Mouse (Mus musculus) heart, postnatal 25 days (tissue): ENCODE measurements around the gene Stn1. TPM values are rescaled to one million over a fixed set of nuclear protein-coding genes. Genes with fewer than 3 reads are reported as not detected.
"Not testable (repeated sequence)": the region's sequence is repeated elsewhere in the genome, so short reads cannot be mapped to it uniquely, and the experiment has no call there.

Experiments used
- DNase-seq: peaks from one replicate; pipeline ENCODE4 v3.0.0; 2022; ENCODE audit warnings: low spot score
- intact Hi-C: fragments of 180-260 bp; cut with DNase I; formaldehyde crosslinking; loops from one replicate; pipeline ENCODE4 v1.15.1; 2025
- total RNA-seq, 2 experiments: library from RNA; stranded (reverse); gene quantifications; 2 replicates each; pipeline ENCODE4 v1.2.3; 2021

Stn1 gene
- 10 to 100 TPM; 17.8 to 18.9 TPM for total RNA-seq

DNA sequence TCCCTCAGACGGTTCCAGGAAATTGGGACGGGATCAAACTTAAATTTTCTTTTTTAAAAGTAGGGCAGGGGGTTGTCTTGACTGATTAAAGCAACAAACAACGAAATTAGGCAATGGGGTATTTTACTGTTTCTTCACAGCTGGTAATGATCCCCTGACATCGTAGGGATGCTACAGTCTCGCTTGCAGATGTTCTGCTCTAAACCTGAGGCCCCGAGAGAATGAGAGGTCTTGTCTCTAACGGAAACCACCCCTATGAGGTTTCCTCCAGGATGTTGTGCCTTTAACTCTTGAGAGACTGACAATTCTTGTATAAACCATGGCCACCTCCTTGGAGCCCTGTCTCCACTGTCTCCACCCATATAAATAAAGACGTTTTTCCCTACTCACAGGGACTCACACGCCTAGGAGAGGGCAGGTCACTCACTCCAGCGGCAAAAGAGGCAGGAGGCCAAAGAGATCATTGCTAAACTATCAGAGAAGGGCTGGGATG lies at the start of gene Stn1:
Gene Stn1, minus strand, starts transcription at position 208 of the 493 bp plus-strand sequence.
- intact Hi-C loops: loop anchor here (1.0 to 10.0 kb wide), 2 partner anchors 42 to 197 kb away; partner anchors contain the start of genes Sfr1 and Slk
- no peak for DNase-seq

- intact Hi-C loops: no loop called here
- DNase-seq: no peak
These were observed 49.7 kb upstream of the Stn1 start for GRCm38 (mm10) chr19:47587009-47587408.

- intact Hi-C loops: no loop called here
- DNase-seq: no peak
These were observed 48.5 kb upstream of the Stn1 start for GRCm38 (mm10) chr19:47585772-47586171.

GRCm38 (mm10) chr19:47579788-47580631 lies 42.7 kb upstream of the Stn1 start:
- intact Hi-C loops: loop anchor here (1.0 to 5.0 kb wide), 4 partner anchors 37 to 151 kb away; partner anchors contain the start of genes Sfr1 and Stn1
- DNase-seq: peak; percentile 7

DNA sequence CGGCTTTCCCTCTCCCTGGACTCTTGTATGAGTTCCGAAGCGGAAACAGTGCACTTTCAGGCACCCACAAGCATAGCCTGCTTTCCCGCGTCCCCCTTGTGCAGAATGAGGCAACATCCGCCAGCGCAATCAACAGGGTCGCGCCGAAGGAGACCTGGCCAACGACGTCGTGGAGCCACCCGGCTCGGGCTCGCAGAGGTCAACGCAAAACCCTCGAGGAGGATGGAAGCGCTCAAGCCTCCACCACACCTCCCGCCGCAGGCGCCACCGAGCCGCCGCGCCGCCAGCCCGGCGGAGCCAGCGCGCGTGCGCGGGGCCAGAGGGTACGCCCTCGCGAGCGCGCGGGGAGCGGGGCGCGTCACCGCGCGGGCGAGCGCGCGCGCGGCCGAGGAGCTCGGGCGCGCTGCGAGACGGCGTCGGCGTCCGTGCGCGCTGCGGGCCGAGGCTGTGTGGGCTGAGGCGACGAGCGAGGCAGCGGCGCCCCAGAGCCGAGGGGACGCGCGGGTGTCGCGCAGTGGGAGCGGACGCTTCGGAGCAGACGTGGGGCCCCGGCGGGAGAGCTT lies 42.0 kb upstream of the Stn1 start, which contains the start of gene Slk:
Gene Slk, plus strand, starts transcription at position 454 of the 563 bp plus-strand sequence.
- peak; percentile 80 for DNase-seq
- intact Hi-C loops: loop anchor here (1.0 kb wide), 1 partner anchor 42 kb away; the partner anchor contains the start of gene Stn1

DNA sequence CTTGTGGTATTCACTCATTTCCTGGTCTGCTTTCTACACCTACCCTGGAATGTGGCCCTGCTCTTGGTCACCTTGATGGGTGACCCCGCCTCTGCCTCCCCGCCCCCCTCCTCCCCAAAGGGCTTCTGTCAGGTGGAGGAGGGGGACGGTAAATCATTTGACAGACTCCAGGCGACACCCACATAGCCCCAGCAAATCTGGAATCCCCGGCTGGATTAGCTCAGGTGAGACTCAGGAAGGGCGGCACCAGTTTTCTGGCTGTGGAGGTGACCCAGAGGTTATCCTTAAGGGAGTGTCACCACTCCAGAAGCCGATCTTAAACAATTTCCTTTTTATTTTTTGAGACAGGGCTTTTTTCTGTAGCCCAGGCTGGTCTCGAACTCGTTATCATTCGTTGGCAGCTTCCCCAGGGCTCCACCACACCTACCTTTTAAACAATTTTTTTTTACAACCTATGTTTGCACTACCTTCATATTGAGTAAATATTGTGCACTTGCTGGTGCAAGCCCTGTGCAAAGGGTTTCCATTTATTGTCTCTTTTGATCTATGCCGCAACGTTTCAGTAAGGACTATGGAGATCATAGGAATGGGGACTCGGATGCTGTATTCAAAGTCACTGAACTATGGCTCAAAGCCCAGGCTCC lies 41.4 kb upstream of the Stn1 start:
- DNase-seq: no peak
- intact Hi-C loops: loop anchor here (1.0 kb wide), 1 partner anchor 41 kb away; the partner anchor contains the start of gene Stn1

- intact Hi-C loops: no loop called here
- DNase-seq: no peak
These were observed 36.4 kb upstream of the Stn1 start for GRCm38 (mm10) chr19:47573718-47574117.

DNA sequence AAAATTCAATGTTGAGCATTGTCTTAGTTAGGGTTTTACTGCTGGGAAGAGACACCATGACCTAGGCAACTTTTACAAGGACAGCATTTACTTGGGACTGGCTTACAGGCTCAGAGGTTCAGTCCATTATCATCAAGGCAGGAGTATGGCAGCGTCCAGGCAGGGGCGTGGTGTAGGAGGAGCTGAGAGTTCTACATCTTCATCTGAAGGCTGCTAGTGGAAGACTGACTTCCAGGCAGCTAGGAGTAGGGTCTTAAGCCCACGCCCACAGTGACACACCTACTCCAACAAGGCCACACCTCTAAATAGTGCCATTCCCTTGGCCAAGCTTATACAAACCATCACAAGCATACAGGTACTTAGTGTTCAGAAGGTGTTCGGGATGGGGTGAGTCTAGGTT lies 34.7 kb upstream of the Stn1 start:
- intact Hi-C loops, DNase-seq: not testable (repeated sequence)

DNA sequence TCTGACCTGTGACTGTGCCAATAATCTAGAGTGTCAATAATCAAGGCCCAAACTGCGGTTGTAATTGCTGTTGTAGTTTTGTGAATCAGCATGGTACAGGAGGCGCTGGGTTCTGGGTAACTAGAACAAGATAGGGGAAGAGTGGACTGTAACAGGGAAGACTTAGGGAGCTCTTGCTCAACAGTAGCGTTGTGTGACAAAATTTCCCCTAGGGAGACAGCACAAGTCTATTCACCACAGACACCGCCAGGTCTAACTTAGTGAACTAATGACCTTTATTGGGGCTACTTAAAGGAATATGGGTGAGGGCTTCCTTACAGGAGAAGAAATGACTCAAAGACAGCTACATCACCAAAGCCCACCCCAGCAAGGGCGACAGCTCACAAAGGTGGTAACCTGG lies 32.7 kb upstream of the Stn1 start:
- intact Hi-C loops: no loop called here
- no peak for DNase-seq

DNA sequence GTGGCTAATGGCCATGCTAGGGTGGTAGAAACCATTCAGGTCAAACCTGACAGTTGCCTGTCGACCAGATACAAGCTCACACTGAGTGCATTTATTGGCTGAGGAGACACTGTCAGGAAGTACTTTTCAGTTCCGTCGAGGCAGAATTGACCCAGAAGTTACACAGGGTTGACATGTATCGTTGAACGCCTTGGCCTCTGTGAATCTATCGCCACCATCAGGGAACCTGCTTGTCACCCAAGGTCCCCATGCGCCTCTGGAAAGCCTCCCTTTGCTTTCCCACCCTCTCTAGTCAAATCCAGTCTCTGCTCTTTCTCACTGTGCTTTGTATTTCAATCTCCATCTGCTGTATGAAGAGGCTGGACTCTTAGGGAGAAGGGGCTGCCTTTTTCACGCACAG lies 28.7 kb upstream of the Stn1 start:
- no peak for DNase-seq
- intact Hi-C loops: no loop called here

DNA sequence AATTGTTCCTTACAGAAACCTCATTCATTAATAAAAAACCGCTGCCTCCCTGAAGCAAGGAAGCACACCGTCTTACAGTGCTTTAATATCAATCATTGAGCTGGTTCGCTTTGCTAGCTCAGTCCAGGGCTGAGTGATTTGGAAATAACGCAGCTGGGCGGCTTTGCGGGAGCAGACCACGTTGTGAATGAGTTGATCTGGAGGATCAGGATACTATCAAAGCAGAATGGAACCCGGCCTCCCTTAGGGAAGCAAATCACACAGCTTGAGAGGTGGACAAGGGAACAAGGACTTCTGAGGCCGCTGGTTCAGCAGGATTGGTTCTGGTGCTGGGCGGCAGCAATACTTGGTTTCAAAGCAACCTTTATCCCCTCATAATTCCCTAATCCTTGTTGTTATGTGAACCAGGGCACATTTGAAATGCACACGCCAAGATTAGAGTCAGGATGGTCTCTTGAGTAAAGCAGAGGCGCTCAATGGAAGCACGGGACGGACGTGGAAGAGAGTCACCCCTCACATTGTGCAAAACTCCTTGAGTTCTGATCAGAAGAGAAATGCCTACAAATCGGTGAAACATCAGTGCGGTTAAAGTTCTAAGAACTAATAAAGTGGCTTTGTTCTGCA lies 27.8 kb upstream of the Stn1 start:
- DNase-seq: no peak
- intact Hi-C loops: no loop called here

DNA sequence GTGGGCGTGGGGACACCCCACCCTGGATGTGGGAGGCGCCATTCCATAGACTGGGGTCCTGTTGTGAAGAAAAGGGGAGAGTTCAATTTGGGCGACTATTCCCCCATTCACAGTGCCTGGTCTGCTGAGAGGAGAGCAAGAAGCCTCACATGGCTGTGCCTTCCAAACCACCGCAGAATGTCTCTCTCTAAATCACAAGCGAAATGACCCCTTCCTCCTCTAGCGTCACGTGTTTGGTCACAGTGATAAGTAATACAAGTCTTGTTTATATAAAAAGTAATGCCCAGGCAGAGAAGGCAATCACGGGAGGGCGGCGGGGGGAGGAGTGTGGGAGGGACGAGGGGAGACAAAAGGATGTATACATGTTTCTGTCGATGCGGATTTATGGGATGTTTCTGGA lies 26.4 kb upstream of the Stn1 start:
- no peak for DNase-seq
- intact Hi-C loops: no loop called here

DNA sequence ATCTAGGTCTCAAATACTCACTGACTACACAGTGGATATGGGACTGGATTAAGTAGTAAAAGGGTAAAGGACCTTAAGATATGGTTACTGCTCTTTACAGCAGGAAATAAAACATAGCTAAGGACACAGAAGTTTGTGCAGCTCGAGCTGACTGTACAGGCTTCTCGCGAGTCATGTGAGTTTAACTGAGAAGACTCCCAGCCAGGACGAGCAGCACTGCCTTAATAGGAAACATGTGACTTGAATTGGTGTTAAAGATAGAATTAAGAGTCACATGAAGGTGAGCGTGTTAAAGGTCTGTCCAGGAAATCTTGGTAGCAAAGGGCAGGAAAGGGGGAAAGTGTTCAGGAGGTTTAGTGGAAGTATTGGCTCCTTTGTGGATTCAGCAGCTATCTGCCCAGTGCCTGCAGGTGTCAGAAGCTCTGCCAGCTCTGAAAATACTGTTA lies 24.7 kb upstream of the Stn1 start:
- intact Hi-C loops: no loop called here
- no peak for DNase-seq

- intact Hi-C loops: no loop called here
- DNase-seq: no peak
These were observed 23.3 kb upstream of the Stn1 start for GRCm38 (mm10) chr19:47560544-47561161.

DNA sequence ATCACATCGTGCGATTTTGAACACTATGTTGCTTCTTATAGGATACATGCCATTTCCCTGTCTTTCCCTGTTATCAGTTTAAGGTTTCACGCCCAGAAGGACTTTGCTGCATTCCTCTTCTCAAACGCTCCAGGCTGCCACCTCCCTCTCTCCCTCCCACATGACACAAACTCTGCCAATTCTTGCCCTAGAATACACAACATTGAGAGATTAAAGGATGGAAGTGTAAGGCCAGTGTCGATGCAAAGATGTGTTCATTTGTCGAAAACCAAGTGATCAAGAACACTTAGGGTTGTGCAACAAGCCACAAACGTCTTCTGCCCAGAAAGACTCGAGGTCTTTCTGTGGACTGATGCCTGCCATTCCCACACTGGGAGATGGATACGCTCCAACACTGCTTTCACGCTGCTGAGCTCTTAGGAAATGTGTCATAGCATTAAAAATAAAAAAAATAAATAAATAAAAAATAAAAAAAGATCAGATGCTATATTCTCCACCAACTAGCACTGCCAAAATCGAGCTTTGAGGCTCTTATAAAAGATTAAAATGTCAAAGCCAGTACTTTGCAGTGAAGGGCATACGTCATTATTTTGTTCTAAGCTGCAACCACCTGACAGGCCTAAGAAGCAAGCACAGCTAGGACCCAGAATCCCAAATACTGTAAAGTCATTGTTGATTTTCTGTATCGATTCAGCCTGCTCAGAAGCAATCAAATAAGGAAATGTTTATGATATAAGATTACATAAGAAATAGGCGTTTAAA lies 22.6 kb upstream of the Stn1 start:
- DNase-seq: no peak
- intact Hi-C loops: no loop called here

- intact Hi-C loops: no loop called here
- DNase-seq: no peak
These were observed 21.8 kb upstream of the Stn1 start for GRCm38 (mm10) chr19:47559145-47559544.

GRCm38 (mm10) chr19:47549584-47549983 lies 12.3 kb upstream of the Stn1 start:
- no peak for DNase-seq
- intact Hi-C loops: no loop called here

GRCm38 (mm10) chr19:47549174-47549573 lies 11.9 kb upstream of the Stn1 start:
- intact Hi-C loops: no loop called here
- DNase-seq: no peak
